Mouse (Mus musculus) heart, postnatal 0 days (tissue): Measurements from ENCODE around the gene Limch1. TPM values are rescaled to one million over a fixed set of nuclear protein-coding genes. Genes with fewer than 3 reads are reported as not detected.
A peak's percentile ranks its signal among the peaks of the same experiment; 100 is the strongest.

Experiments
- ATAC-seq: fragments of 200-750 bp; cut with Nextera tagmentation; 2 replicates; pipeline ENCODE4 v1.8.0; 2017; ENCODE audit warnings: low read depth, moderate number of reproducible peaks, moderate library complexity; ENCODE audit not compliant: insufficient read depth
- DNase-seq: peaks from one replicate; pipeline ENCODE4 v3.0.0-alpha.2; 2016; ENCODE audit warnings: low spot score
- H3K27ac ChIP-seq: fragments of 300-500 bp; sonication (generic); 2 replicates; pipeline ENCODE4 v1.5.1; 2014; ENCODE audit warnings: low read depth, mild to moderate bottlenecking
- H3K27me3 ChIP-seq: fragments of 300-500 bp; sonication (generic); 2 replicates; pipeline ENCODE4 v1.6.1; 2014; ENCODE audit warnings: low read length, mixed read lengths; ENCODE audit not compliant: control insufficient read depth, insufficient read depth
- H3K36me3 ChIP-seq: fragments of 300-500 bp; sonication (generic); replicated peaks from 2 replicates; pipeline ENCODE4 v1.6.1; 2014; ENCODE audit warnings: low read length, mixed read lengths; ENCODE audit not compliant: control insufficient read depth, insufficient read depth
- H3K4me1 ChIP-seq: fragments of 300-500 bp; sonication (generic); 2 replicates; pipeline ENCODE4 v1.6.1; 2014; ENCODE audit warnings: antibody characterized with exemption; ENCODE audit not compliant: control insufficient read depth, insufficient read depth
- H3K4me2 ChIP-seq: fragments of 300-500 bp; sonication (generic); 2 replicates; pipeline ENCODE4 v1.6.1; 2014; ENCODE audit warnings: low read depth, mild to moderate bottlenecking, low read length, moderate library complexity
- H3K4me3 ChIP-seq: fragments of 300-500 bp; sonication (generic); 2 replicates; pipeline ENCODE4 v1.5.1; 2014; ENCODE audit warnings: low read depth, low read length
- H3K9ac ChIP-seq: fragments of 300-500 bp; sonication (generic); replicated peaks from 2 replicates; pipeline ENCODE4 v1.6.1; 2014; ENCODE audit warnings: low read depth, low read length, mixed read lengths
- H3K9me3 ChIP-seq: fragments of 300-500 bp; sonication (generic); replicated peaks from 2 replicates; pipeline ENCODE4 v1.6.1; 2016; ENCODE audit warnings: low read length; ENCODE audit not compliant: control insufficient read depth
- CTCF ChIP-seq: IDR thresholded peaks from 2 replicates; pipeline ENCODE4 v1.5.1; 2016; ENCODE audit warnings: antibody characterized with exemption, control low read depth, low read depth
- EP300 ChIP-seq: IDR thresholded peaks from 2 replicates; pipeline ENCODE4 v1.6.1; 2016; ENCODE audit warnings: antibody characterized with exemption, low read depth
- WGBS: fragments of 180-500 bp; shearing (Covaris S2); extraction: QIAGEN DNeasy Blood & Tissue Kit; methylation state at CpG from one replicate; pipeline ENCODE4 v1.1.7; 2014; 5-methylcytosine and 5-hydroxymethylcytosine counted together
- polyA plus RNA-seq: library from polyadenylated mRNA; unstranded; fragments of >200 nt; fragmentation: Nextera tagmentation; extraction: Ambion mirVana; gene quantifications from 2 replicates; pipeline ENCODE4 v1.2.1, GENCODE M21; 2015
- total RNA-seq: library from RNA; depleted of rRNA; stranded (reverse); fragments of >200 nt; gene quantifications from 2 replicates; pipeline ENCODE4 v1.2.3, GENCODE M21; 2014; ENCODE audit warnings: low replicate concordance

Limch1 gene
- total and polyA plus RNA-seq, 2 experiments from 2014 or later: 21.1 to 30.0 TPM

- 44% methylated on average over 9 of the region's 9 CpGs for WGBS
- Histone ChIP-seq H3K36me3 (no peaks in the 10 kb centered on the region), H3K27me3 (0 out of 2 replicates have a peak, but pooled peaks cover 10% of the 10 kb centered on the region), H3K4me1 (no peaks in the 10 kb centered on the region; the same call in 1 of the 2 replicates), H3K9ac (no peak overlapping the region), H3K4me2 (no peak overlapping the region), H3K9me3 (no peaks in the 10 kb centered on the region), H3K4me3 (no peak overlapping the region), H3K27ac (no peak overlapping the region)
- TF ChIP-seq CTCF (no peak), EP300 (no peak)
- ATAC-seq (no peak), DNase-seq (peak; percentile 52)
Measured at GRCm38 (mm10) chr5:66753620-66754019, 8.0 kb downstream of the Limch1 start.

- Histone ChIP-seq H3K4me2 (no peak overlapping the region), H3K9ac (no peak overlapping the region), H3K36me3 (no peaks in the 10 kb centered on the region), H3K27me3 (0 out of 2 replicates have a peak, but pooled peaks cover 5% of the 10 kb centered on the region), H3K9me3 (no peaks in the 10 kb centered on the region), H3K27ac (no peak overlapping the region), H3K4me3 (no peak overlapping the region), H3K4me1 (no peaks in the 10 kb centered on the region)
- DNase-seq (no peak), ATAC-seq (no peak)
- TF ChIP-seq CTCF: no peak
- no peak for TF ChIP-seq EP300
- 59% methylated on average over 10 of the region's 10 CpGs for WGBS
Measured at GRCm38 (mm10) chr5:66756821-66757705, 11.4 kb downstream of the Limch1 start.

GRCm38 (mm10) chr5:66757706-66758237 is 12.1 kb downstream of the Limch1 start:
- H3K27ac ChIP-seq: no peak overlapping the region
- 75% methylated on average over 2 of the region's 2 CpGs for WGBS
- no peaks in the 10 kb centered on the region for H3K36me3 ChIP-seq
- no peak overlapping the region for H3K4me3 ChIP-seq
- no peak overlapping the region for H3K9ac ChIP-seq
- H3K4me1 ChIP-seq: no peaks in the 10 kb centered on the region
- no peaks in the 10 kb centered on the region for H3K27me3 ChIP-seq
- no peak overlapping the region for H3K4me2 ChIP-seq
- no peak for TF ChIP-seq EP300
- TF ChIP-seq CTCF: no peak
- ATAC-seq (no peak), DNase-seq (no peak)
- H3K9me3 ChIP-seq: no peaks in the 10 kb centered on the region

- 62% methylated on average over 2 of the region's 2 CpGs for WGBS
- no peak for ATAC-seq
- Histone ChIP-seq H3K4me3 (no peak overlapping the region), H3K27me3 (no peaks in the 10 kb centered on the region), H3K4me2 (no peak overlapping the region), H3K27ac (no peak overlapping the region), H3K9ac (no peak overlapping the region), H3K4me1 (no peaks in the 10 kb centered on the region), H3K9me3 (no peaks in the 10 kb centered on the region), H3K36me3 (no peaks in the 10 kb centered on the region)
- TF ChIP-seq EP300: no peak
- TF ChIP-seq CTCF: no peak
- no peak for DNase-seq
Measured at GRCm38 (mm10) chr5:66759354-66759753, 13.7 kb downstream of the Limch1 start.

DNA sequence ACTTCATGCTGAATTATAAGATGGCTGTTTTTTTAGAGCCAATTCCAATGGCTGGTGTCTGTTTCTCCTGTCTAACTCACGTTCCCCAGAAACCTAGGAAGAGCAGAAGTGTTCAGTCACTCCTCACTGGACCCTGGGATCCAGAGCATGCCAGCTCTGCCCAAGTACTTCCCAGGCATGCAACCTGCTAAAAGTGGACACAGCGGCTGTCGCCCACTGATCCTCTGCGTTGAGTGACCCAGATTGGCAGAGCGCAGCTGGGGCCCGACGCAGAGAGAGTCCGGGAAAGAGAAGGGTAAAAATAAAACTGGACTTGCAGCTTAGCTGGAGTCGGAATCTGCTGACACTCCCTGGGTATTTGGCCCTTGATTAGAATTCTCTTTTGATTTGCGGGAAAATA is 15.1 kb downstream of the Limch1 start:
- H3K9me3 ChIP-seq: no peaks in the 10 kb centered on the region
- no peak overlapping the region for H3K27ac ChIP-seq
- ATAC-seq (peak; percentile 55), DNase-seq (no peak)
- H3K4me3 ChIP-seq: no peak overlapping the region
- WGBS: 48% methylated on average over 10 of the region's 10 CpGs
- H3K9ac ChIP-seq: no peak overlapping the region
- H3K27me3 ChIP-seq: no peaks in the 10 kb centered on the region
- H3K36me3 ChIP-seq: no peaks in the 10 kb centered on the region
- no peaks in the 10 kb centered on the region for H3K4me1 ChIP-seq
- no peak overlapping the region for H3K4me2 ChIP-seq
- TF ChIP-seq CTCF (no peak), EP300 (no peak)
